Mouse (Mus musculus): Measurements from ENCODE around the gene Foxn3. TPM values are rescaled to one million over a fixed set of nuclear protein-coding genes. Genes with fewer than 3 reads are reported as not detected.

The Foxn3 gene
- polyA plus RNA-seq, 1 experiment from 2014 or later: 54.0 TPM

GRCm38 (mm10) chr12:99253562-99253961, 309.8 kb downstream of the Foxn3 start:
- no peaks in the 10 kb centered on the region for H3K27me3 ChIP-seq (ENCODE audit: insufficient read depth, low read length)
- H3K27ac ChIP-seq: no peak overlapping the region
- ATAC-seq (replicated peaks; ENCODE audit: low FRiP score, low read depth): no peak
- H3K36me3 ChIP-seq (ENCODE audit: insufficient read depth, low read length): no peaks in the 10 kb centered on the region
- no peak overlapping the region for H3K9ac ChIP-seq (ENCODE audit: low read depth, low read length)
- H3K9me3 ChIP-seq (replicated peaks; ENCODE audit: low read length): no peaks in the 10 kb centered on the region
- WGBS: 86% methylated on average over 10 of the region's 10 CpGs
- no peak for TF ChIP-seq CTCF (IDR thresholded peaks at IDR 0.05; ENCODE audit: low read depth)
- no peak overlapping the region for H3K4me2 ChIP-seq (ENCODE audit: low read length)
- DNase-seq (ENCODE audit: low spot score): no peak
- H3K4me1 ChIP-seq (replicated peaks; ENCODE audit: insufficient read depth, low read length): 0 out of 2 replicates have a peak, but pooled peaks cover 4% of the 10 kb centered on the region
- H3K4me3 ChIP-seq (replicated peaks; ENCODE audit: low read depth, low read length): no peak overlapping the region

GRCm38 (mm10) chr12:99248606-99249005, 314.8 kb downstream of the Foxn3 start:
- H3K9me3 ChIP-seq (replicated peaks; ENCODE audit: low read length): no peaks in the 10 kb centered on the region
- ATAC-seq (replicated peaks; ENCODE audit: low FRiP score, low read depth) (no peak), DNase-seq (ENCODE audit: low spot score) (no peak)
- no peak for TF ChIP-seq CTCF (IDR thresholded peaks at IDR 0.05; ENCODE audit: low read depth)
- no peak overlapping the region for H3K9ac ChIP-seq (ENCODE audit: low read depth, low read length)
- 84% methylated on average over 8 of the region's 8 CpGs for WGBS
- H3K27ac ChIP-seq: no peak overlapping the region
- no peaks in the 10 kb centered on the region for H3K4me1 ChIP-seq (replicated peaks; ENCODE audit: insufficient read depth, low read length)
- no peak overlapping the region for H3K4me3 ChIP-seq (replicated peaks; ENCODE audit: low read depth, low read length)
- no peaks in the 10 kb centered on the region for H3K36me3 ChIP-seq (ENCODE audit: insufficient read depth, low read length)
- no peaks in the 10 kb centered on the region for H3K27me3 ChIP-seq (ENCODE audit: insufficient read depth, low read length)
- no peak overlapping the region for H3K4me2 ChIP-seq (ENCODE audit: low read length)

GRCm38 (mm10) chr12:99247939-99248338, 315.4 kb downstream of the Foxn3 start:
- no peaks in the 10 kb centered on the region for H3K9me3 ChIP-seq (replicated peaks; ENCODE audit: low read length)
- H3K4me1 ChIP-seq (replicated peaks; ENCODE audit: insufficient read depth, low read length): no peaks in the 10 kb centered on the region
- no peak for DNase-seq (ENCODE audit: low spot score)
- H3K9ac ChIP-seq (ENCODE audit: low read depth, low read length): no peak overlapping the region
- H3K27ac ChIP-seq: no peak overlapping the region
- H3K36me3 ChIP-seq (ENCODE audit: insufficient read depth, low read length): no peaks in the 10 kb centered on the region
- no peak for TF ChIP-seq CTCF (IDR thresholded peaks at IDR 0.05; ENCODE audit: low read depth)
- H3K4me2 ChIP-seq (ENCODE audit: low read length): no peak overlapping the region
- ATAC-seq (replicated peaks; ENCODE audit: low FRiP score, low read depth): no peak
- no peaks in the 10 kb centered on the region for H3K27me3 ChIP-seq (ENCODE audit: insufficient read depth, low read length)
- H3K4me3 ChIP-seq (replicated peaks; ENCODE audit: low read depth, low read length): no peak overlapping the region
- WGBS: 60% methylated on average over 6 of the region's 6 CpGs

GRCm38 (mm10) chr12:99246984-99247746, 316.2 kb downstream of the Foxn3 start:
- H3K9ac ChIP-seq (ENCODE audit: low read depth, low read length): no peak overlapping the region
- H3K36me3 ChIP-seq (ENCODE audit: insufficient read depth, low read length): no peaks in the 10 kb centered on the region
- H3K4me2 ChIP-seq (ENCODE audit: low read length): no peak overlapping the region
- ATAC-seq (replicated peaks; ENCODE audit: low FRiP score, low read depth) (no peak), DNase-seq (ENCODE audit: low spot score) (no peak)
- no peaks in the 10 kb centered on the region for H3K4me1 ChIP-seq (replicated peaks; ENCODE audit: insufficient read depth, low read length)
- 52% methylated on average over 10 of the region's 10 CpGs for WGBS
- TF ChIP-seq CTCF (IDR thresholded peaks at IDR 0.05; ENCODE audit: low read depth): no peak
- no peaks in the 10 kb centered on the region for H3K9me3 ChIP-seq (replicated peaks; ENCODE audit: low read length)
- no peak overlapping the region for H3K27ac ChIP-seq
- no peak overlapping the region for H3K4me3 ChIP-seq (replicated peaks; ENCODE audit: low read depth, low read length)
- H3K27me3 ChIP-seq (ENCODE audit: insufficient read depth, low read length): no peaks in the 10 kb centered on the region

GRCm38 (mm10) chr12:99244673-99245072, 318.7 kb downstream of the Foxn3 start:
- no peak for ATAC-seq (replicated peaks; ENCODE audit: low FRiP score, low read depth)
- WGBS: 96% methylated on average over 9 of the region's 9 CpGs
- no peak for TF ChIP-seq CTCF (IDR thresholded peaks at IDR 0.05; ENCODE audit: low read depth)

GRCm38 (mm10) chr12:99244264-99244663, 319.1 kb downstream of the Foxn3 start:
- Histone ChIP-seq H3K4me1 (replicated peaks; ENCODE audit: insufficient read depth, low read length) (no peaks in the 10 kb centered on the region), H3K27me3 (ENCODE audit: insufficient read depth, low read length) (no peaks in the 10 kb centered on the region)

More at GRCm38 (mm10) chr12:99244673-99245072, 318.7 kb downstream of the Foxn3 start:
- no peaks in the 10 kb centered on the region for H3K27me3 ChIP-seq (ENCODE audit: insufficient read depth, low read length)
- no peak overlapping the region for H3K4me2 ChIP-seq (ENCODE audit: low read length)
- no peaks in the 10 kb centered on the region for H3K4me1 ChIP-seq (replicated peaks; ENCODE audit: insufficient read depth, low read length)
- no peaks in the 10 kb centered on the region for H3K36me3 ChIP-seq (ENCODE audit: insufficient read depth, low read length)
- H3K4me3 ChIP-seq (replicated peaks; ENCODE audit: low read depth, low read length): no peak overlapping the region
- H3K9ac ChIP-seq (ENCODE audit: low read depth, low read length): no peak overlapping the region
- H3K9me3 ChIP-seq (replicated peaks; ENCODE audit: low read length): no peaks in the 10 kb centered on the region
- no peak for DNase-seq (ENCODE audit: low spot score)
- no peak overlapping the region for H3K27ac ChIP-seq

More at GRCm38 (mm10) chr12:99244264-99244663, 319.1 kb downstream of the Foxn3 start:
- H3K4me2 ChIP-seq (ENCODE audit: low read length): no peak overlapping the region
- no peak overlapping the region for H3K4me3 ChIP-seq (replicated peaks; ENCODE audit: low read depth, low read length)
- no peak overlapping the region for H3K9ac ChIP-seq (ENCODE audit: low read depth, low read length)
- ATAC-seq (replicated peaks; ENCODE audit: low FRiP score, low read depth): no peak
- no peaks in the 10 kb centered on the region for H3K9me3 ChIP-seq (replicated peaks; ENCODE audit: low read length)
- DNase-seq (ENCODE audit: low spot score): no peak
- H3K36me3 ChIP-seq (ENCODE audit: insufficient read depth, low read length): no peaks in the 10 kb centered on the region
- WGBS: 91% methylated on average over 6 of the region's 6 CpGs
- TF ChIP-seq CTCF (IDR thresholded peaks at IDR 0.05; ENCODE audit: low read depth): no peak
- H3K27ac ChIP-seq: no peak overlapping the region
